Mouse (Mus musculus) heart, adult 2 months (tissue): ENCODE measurements around the gene BC048507.

ENCODE experiments used
- CTCF ChIP-seq: fragments of 200-600 bp; IDR thresholded peaks from 2 replicates; pipeline ENCODE4 v1.8.1; 2022; ENCODE audit warnings: antibody characterized with exemption, mild to moderate bottlenecking, moderate library complexity
- EP300 ChIP-seq: fragments of 200-500 bp; IDR thresholded peaks from 2 replicates; pipeline ENCODE4 v1.6.1; 2011; ENCODE audit warnings: low read depth, low read length, control low read depth; ENCODE audit not compliant: insufficient read depth

- TF ChIP-seq EP300 (no peak), CTCF (no peak)
Measured at GRCm38 (mm10) chr13:67909759-67910158, 46.6 kb downstream of the BC048507 start.
